Mouse (Mus musculus) limb, embryonic 11.5 days (tissue): Measurements from ENCODE around the gene Vat1. TPM values are rescaled to one million over a fixed set of nuclear protein-coding genes. Genes with fewer than 3 reads are reported as not detected.
"Not testable (repeated sequence)": the region's sequence is repeated elsewhere in the genome, so short reads cannot be mapped to it uniquely, and the experiment has no call there.

Experiments
- ATAC-seq: fragments of 200-750 bp; cut with Nextera tagmentation; 2 replicates; pipeline ENCODE4 v1.8.0; 2017; ENCODE audit warnings: low read depth; ENCODE audit not compliant: insufficient number of reproducible peaks, low FRiP score, low TSS enrichment
- DNase-seq: peaks from one replicate; pipeline ENCODE4 v3.0.0-alpha.2; 2015; ENCODE audit warnings: low spot score
- H3K27ac ChIP-seq: fragments of 300-500 bp; sonication (generic); replicated peaks from 2 replicates; pipeline ENCODE4 v1.5.1; 2014; ENCODE audit warnings: low read depth, mild to moderate bottlenecking, low read length
- H3K27me3 ChIP-seq: fragments of 300-500 bp; sonication (generic); 2 replicates; pipeline ENCODE4 v1.6.1; 2014; ENCODE audit warnings: mild to moderate bottlenecking, low read length, mixed read lengths; ENCODE audit not compliant: control insufficient read depth, insufficient read depth
- H3K36me3 ChIP-seq: fragments of 300-500 bp; sonication (generic); 2 replicates; pipeline ENCODE4 v1.6.1; 2014; ENCODE audit warnings: mild to moderate bottlenecking, low read length, moderate library complexity, mixed read lengths; ENCODE audit not compliant: control insufficient read depth, insufficient read depth
- H3K4me1 ChIP-seq: fragments of 300-500 bp; sonication (generic); 2 replicates; pipeline ENCODE4 v1.6.1; 2014; ENCODE audit warnings: low read length, mixed read lengths; ENCODE audit not compliant: control insufficient read depth, insufficient read depth
- H3K4me2 ChIP-seq: fragments of 300-500 bp; sonication (generic); 2 replicates; pipeline ENCODE4 v1.6.1; 2014; ENCODE audit warnings: low read depth, mild to moderate bottlenecking, moderate library complexity; ENCODE audit not compliant: severe bottlenecking
- H3K4me3 ChIP-seq: fragments of 300-500 bp; sonication (generic); 2 replicates; pipeline ENCODE4 v1.5.1; 2014; ENCODE audit warnings: low read depth, low read length
- H3K9ac ChIP-seq: fragments of 300-500 bp; sonication (generic); 2 replicates; pipeline ENCODE4 v1.6.1; 2014; ENCODE audit warnings: mild to moderate bottlenecking, low read length
- H3K9me3 ChIP-seq: fragments of 300-500 bp; sonication (generic); 2 replicates; pipeline ENCODE4 v1.6.1; 2016; ENCODE audit warnings: low read length; ENCODE audit not compliant: control insufficient read depth
- WGBS: fragments of 180-500 bp; shearing (Covaris S2); extraction: QIAGEN DNeasy Blood & Tissue Kit; methylation state at CpG from one replicate; pipeline ENCODE4 v1.1.7; 2014; 5-methylcytosine and 5-hydroxymethylcytosine counted together
- polyA plus RNA-seq: library from polyadenylated mRNA; unstranded; fragments of >200 nt; fragmentation: Nextera tagmentation; extraction: Ambion mirVana; gene quantifications from 2 replicates; pipeline ENCODE4 v1.2.1, GENCODE M21; 2014

Vat1 gene
- polyA plus RNA-seq, 1 experiment from 2014 or later: 19.3 TPM

- 59% methylated on average over 7 of the region's 7 CpGs for WGBS
- DNase-seq (no peak), ATAC-seq (no peak)
- Histone ChIP-seq H3K27me3 (no peaks in the 10 kb centered on the region), H3K9me3 (no peaks in the 10 kb centered on the region), H3K27ac (no peak overlapping the region), H3K9ac (no peak overlapping the region), H3K4me3 (no peak overlapping the region), H3K4me1 (peaks cover 15% of the 10 kb centered on the region; the same call in 1 of the 2 replicates), H3K4me2 (no peak overlapping the region), H3K36me3 (no peaks in the 10 kb centered on the region)
These were observed 4.2 kb upstream of the Vat1 start for GRCm38 (mm10) chr11:101470206-101470605.

GRCm38 (mm10) chr11:101469155-101469554, 3.1 kb upstream of the Vat1 start:
- Histone ChIP-seq H3K9ac (no peak overlapping the region), H3K36me3 (no peaks in the 10 kb centered on the region), H3K27me3 (no peaks in the 10 kb centered on the region), H3K4me1 (peaks cover 21% of the 10 kb centered on the region; the same call in 1 of the 2 replicates), H3K27ac (no peak overlapping the region), H3K4me3 (peak overlapping the region; percentile 71; the same call in 1 of the 2 replicates), H3K9me3 (no peaks in the 10 kb centered on the region), H3K4me2 (peak overlapping the region; percentile 94)
- no peak for ATAC-seq
- WGBS: 79% methylated on average over 4 of the region's 4 CpGs
- no peak for DNase-seq

GRCm38 (mm10) chr11:101468731-101469130, 2.7 kb upstream of the Vat1 start:
- H3K27ac ChIP-seq: no peak overlapping the region
- peaks cover 26% of the 10 kb centered on the region for H3K4me1 ChIP-seq
- ATAC-seq (no peak), DNase-seq (no peak)
- WGBS: 3% methylated on average over 13 of the region's 13 CpGs
- peak overlapping the region; percentile 66 for H3K9ac ChIP-seq
- peak overlapping the region; percentile 94 for H3K4me2 ChIP-seq
- no peaks in the 10 kb centered on the region for H3K27me3 ChIP-seq
- H3K9me3 ChIP-seq: no peaks in the 10 kb centered on the region
- peak overlapping the region; percentile 71 for H3K4me3 ChIP-seq
- H3K36me3 ChIP-seq: no peaks in the 10 kb centered on the region

DNA sequence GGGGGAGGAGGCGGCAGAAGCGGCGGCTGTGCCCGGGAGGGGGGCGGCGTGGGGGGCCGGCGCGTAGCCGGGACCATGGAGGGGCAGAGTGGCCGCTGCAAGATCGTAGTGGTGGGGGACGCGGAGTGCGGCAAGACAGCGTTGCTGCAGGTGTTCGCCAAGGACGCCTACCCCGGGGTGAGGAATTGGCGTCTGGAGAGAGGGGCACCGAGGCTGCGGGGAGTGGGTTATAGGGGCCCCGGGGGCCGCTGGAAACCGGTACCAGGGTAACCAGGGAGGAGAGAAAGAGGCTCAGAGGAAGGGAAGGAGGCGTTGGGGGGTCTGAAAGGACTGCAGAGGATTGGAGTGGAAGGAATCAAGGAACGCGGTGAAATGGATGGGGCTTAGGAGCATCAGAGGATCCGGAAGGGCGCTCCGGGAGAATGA, 2.2 kb upstream of the Vat1 start:
- Histone ChIP-seq H3K4me3 (peak overlapping the region; percentile 71), H3K27ac (no peak overlapping the region), H3K36me3 (no peaks in the 10 kb centered on the region), H3K4me2 (peak overlapping the region; percentile 94), H3K9me3 (no peaks in the 10 kb centered on the region), H3K9ac (peak overlapping the region; percentile 66), H3K4me1 (peaks cover 27% of the 10 kb centered on the region), H3K27me3 (no peaks in the 10 kb centered on the region)
- WGBS: under 1% methylated on average over 31 of the region's 31 CpGs
- no peak for DNase-seq
- ATAC-seq: peak; percentile 48; the same call in 1 of the 2 replicates

DNA sequence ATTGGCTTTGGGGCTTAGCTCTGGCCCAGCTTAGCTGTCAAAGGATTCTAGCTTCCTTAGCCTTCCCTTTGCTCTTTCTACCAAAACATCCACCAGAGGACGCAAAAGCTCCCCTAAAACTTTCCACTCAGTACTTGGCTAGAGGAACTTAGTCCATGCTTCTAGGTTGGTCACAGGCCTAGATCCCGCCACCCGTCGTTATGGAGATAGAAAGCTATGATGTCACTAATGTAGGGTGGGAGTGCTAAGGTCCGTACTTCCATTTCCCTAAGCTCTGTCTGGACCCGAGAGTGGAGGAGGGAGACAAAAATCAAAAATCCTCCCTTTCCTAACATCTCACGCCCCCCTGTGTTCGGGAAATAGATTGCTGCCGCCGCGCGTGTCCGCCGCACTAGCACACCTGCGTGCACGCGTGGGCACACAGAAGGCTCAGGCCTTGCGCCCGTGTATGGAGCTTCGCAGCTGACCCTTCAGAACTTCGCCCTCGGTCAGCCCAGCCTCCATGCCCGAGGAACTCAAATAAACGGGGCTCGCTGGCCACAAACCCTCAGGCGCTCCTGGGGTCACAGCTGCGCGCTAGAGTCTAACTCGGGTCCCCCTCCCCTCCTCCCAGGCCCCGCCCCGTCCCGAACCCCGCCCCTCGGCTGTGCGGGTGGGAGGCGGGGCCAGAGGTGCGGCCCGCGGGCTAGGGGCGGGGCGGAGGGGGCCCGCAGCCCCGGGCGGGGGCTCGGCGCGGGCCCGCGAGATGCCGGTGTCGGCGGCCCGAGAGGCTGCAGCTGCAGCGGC, 1.6 kb upstream of the Vat1 start:
- ATAC-seq (peak; percentile 58), DNase-seq (peak; percentile 82)
- no peaks in the 10 kb centered on the region for H3K9me3 ChIP-seq
- no peak overlapping the region for H3K27ac ChIP-seq
- no peaks in the 10 kb centered on the region for H3K36me3 ChIP-seq
- H3K4me1 ChIP-seq: peaks cover 32% of the 10 kb centered on the region
- peak overlapping the region; percentile 94 for H3K4me2 ChIP-seq
- H3K4me3 ChIP-seq: peak overlapping the region; percentile 71
- under 1% methylated on average over 47 of the region's 54 CpGs for WGBS
- no peaks in the 10 kb centered on the region for H3K27me3 ChIP-seq
- H3K9ac ChIP-seq: peak overlapping the region; percentile 66

- 60% methylated on average over 5 of the region's 5 CpGs for WGBS
These were observed 521 bp upstream of the Vat1 start for GRCm38 (mm10) chr11:101466552-101466950.

GRCm38 (mm10) chr11:101465101-101465868, 745 bp downstream of the Vat1 start:
- peak; percentile 60; the same call in 1 of the 2 replicates for ATAC-seq
- H3K36me3 ChIP-seq: no peaks in the 10 kb centered on the region
- DNase-seq: peak; percentile 70
- H3K4me1 ChIP-seq: peaks cover 38% of the 10 kb centered on the region
- H3K9ac ChIP-seq: peak overlapping the region; percentile 53
- 0 out of 2 replicates have a peak overlapping the region, but pooled peaks have one; percentile 12 for H3K27ac ChIP-seq
- under 1% methylated on average over 51 of the region's 51 CpGs for WGBS
- no peaks in the 10 kb centered on the region for H3K9me3 ChIP-seq
- no peaks in the 10 kb centered on the region for H3K27me3 ChIP-seq
- H3K4me3 ChIP-seq: peak overlapping the region; percentile 71
- peak overlapping the region; percentile 98 for H3K4me2 ChIP-seq

More at GRCm38 (mm10) chr11:101466552-101466950, 521 bp upstream of the Vat1 start:
- peak overlapping the region; percentile 71; the same call in 1 of the 2 replicates for H3K4me3 ChIP-seq
- H3K9me3 ChIP-seq, H3K36me3 ChIP-seq, H3K27me3 ChIP-seq, H3K9ac ChIP-seq, H3K27ac ChIP-seq, DNase-seq, ATAC-seq: not testable (repeated sequence)
- H3K4me2 ChIP-seq: peak overlapping the region; percentile 98
- peaks cover 38% of the 10 kb centered on the region for H3K4me1 ChIP-seq
